Mouse (Mus musculus): ENCODE measurements around the gene Gsk3a. TPM values are rescaled to one million over a fixed set of nuclear protein-coding genes. Genes with fewer than 3 reads are reported as not detected.
A peak's percentile ranks its signal among the peaks of the same experiment; 100 is the strongest.

The Gsk3a gene
- polyA plus RNA-seq, 1 experiment from 2014 or later, result 23.4 TPM

- Histone ChIP-seq H3K27me3 (ENCODE audit: control insufficient read depth, insufficient read depth, low read length) (peaks cover 14% of the 10 kb centered on the region; the same call in 1 of the 2 replicates), H3K9ac (peak overlapping the region; percentile 32; the same call in 1 of the 2 replicates), H3K4me1 (replicated peaks; ENCODE audit: control insufficient read depth, insufficient read depth, low read length) (peaks cover 34% of the 10 kb centered on the region), H3K9me3 (ENCODE audit: control insufficient read depth, low read length) (no peaks in the 10 kb centered on the region), H3K4me3 (replicated peaks; ENCODE audit: low read length) (peak overlapping the region; percentile 21), H3K4me2 (replicated peaks) (peak overlapping the region; percentile 76), H3K36me3 (replicated peaks; ENCODE audit: control insufficient read depth, insufficient read depth) (no peaks in the 10 kb centered on the region), H3K27ac (0 out of 2 replicates have a peak overlapping the region, but pooled peaks have one; percentile 26)
- no peak for DNase-seq (ENCODE audit: low spot score)
- no peak for ATAC-seq (ENCODE audit: low FRiP score)
- under 1% methylated on average over 15 of the region's 15 CpGs for WGBS
These were observed 56.3 kb downstream of the Gsk3a start for GRCm38 (mm10) chr7:25181331-25181790.

GRCm38 (mm10) chr7:25180512-25180911 is 57.1 kb downstream of the Gsk3a start:
- Histone ChIP-seq H3K9me3 (ENCODE audit: control insufficient read depth, low read length) (no peaks in the 10 kb centered on the region), H3K27me3 (ENCODE audit: control insufficient read depth, insufficient read depth, low read length) (peaks cover 14% of the 10 kb centered on the region; the same call in 1 of the 2 replicates), H3K9ac (peak overlapping the region; percentile 80), H3K4me3 (replicated peaks; ENCODE audit: low read length) (peak overlapping the region; percentile 49), H3K36me3 (replicated peaks; ENCODE audit: control insufficient read depth, insufficient read depth) (no peaks in the 10 kb centered on the region), H3K27ac (peak overlapping the region; percentile 94), H3K4me2 (replicated peaks) (peak overlapping the region; percentile 76), H3K4me1 (replicated peaks; ENCODE audit: control insufficient read depth, insufficient read depth, low read length) (peaks cover 43% of the 10 kb centered on the region)
- ATAC-seq (ENCODE audit: low FRiP score), result no peak
- no peak for DNase-seq (ENCODE audit: low spot score)
- 2% methylated on average over 6 of the region's 6 CpGs for whole genome bisulfite sequencing

- H3K9ac ChIP-seq, result peak within 1 kb of the TSS; percentile 80
- peak within 1 kb of the TSS; percentile 94 for H3K27ac ChIP-seq
- H3K9me3 ChIP-seq (ENCODE audit: control insufficient read depth, low read length), result no peaks in the 10 kb centered on the region
- ATAC-seq (ENCODE audit: low FRiP score) (peak; percentile 92), DNase-seq (ENCODE audit: low spot score) (peak; percentile 87)
- H3K4me1 ChIP-seq (replicated peaks; ENCODE audit: control insufficient read depth, insufficient read depth, low read length), result peaks cover 50% of the 10 kb centered on the region
- H3K27me3 ChIP-seq (ENCODE audit: control insufficient read depth, insufficient read depth, low read length), result peaks cover 14% of the 10 kb centered on the region; the same call in 1 of the 2 replicates
- peak within 1 kb of the TSS; percentile 49 for H3K4me3 ChIP-seq (replicated peaks; ENCODE audit: low read length)
- no peaks in the 10 kb centered on the region for H3K36me3 ChIP-seq (replicated peaks; ENCODE audit: control insufficient read depth, insufficient read depth)
- WGBS, result under 1% methylated on average over 29 of the region's 56 CpGs
- H3K4me2 ChIP-seq (replicated peaks), result peak within 1 kb of the TSS; percentile 76
These were observed 58.0 kb downstream of the Gsk3a start, which contains the start of gene Pou2f2 for GRCm38 (mm10) chr7:25179606-25180161. Gene Pou2f2 (minus strand): TSS chr7:25179726.

GRCm38 (mm10) chr7:25178787-25179605 is 58.7 kb downstream of the Gsk3a start:
- peak overlapping the region; percentile 94 for H3K27ac ChIP-seq
- under 1% methylated on average over 51 of the region's 56 CpGs for WGBS
- peak; percentile 66 for ATAC-seq (ENCODE audit: low FRiP score)
- peak overlapping the region; percentile 76 for H3K4me2 ChIP-seq (replicated peaks)
- no peak for DNase-seq (ENCODE audit: low spot score)
- H3K9me3 ChIP-seq (ENCODE audit: control insufficient read depth, low read length), result no peaks in the 10 kb centered on the region
- H3K9ac ChIP-seq, result peak overlapping the region; percentile 80
- H3K36me3 ChIP-seq (replicated peaks; ENCODE audit: control insufficient read depth, insufficient read depth), result no peaks in the 10 kb centered on the region
- peaks cover 14% of the 10 kb centered on the region; the same call in 1 of the 2 replicates for H3K27me3 ChIP-seq (ENCODE audit: control insufficient read depth, insufficient read depth, low read length)
- peak overlapping the region; percentile 49 for H3K4me3 ChIP-seq (replicated peaks; ENCODE audit: low read length)
- H3K4me1 ChIP-seq (replicated peaks; ENCODE audit: control insufficient read depth, insufficient read depth, low read length), result peaks cover 57% of the 10 kb centered on the region

GRCm38 (mm10) chr7:25178317-25178716 is 59.3 kb downstream of the Gsk3a start:
- WGBS, result under 1% methylated on average over 17 of the region's 17 CpGs
- H3K9ac ChIP-seq, result peak overlapping the region; percentile 80
- H3K4me1 ChIP-seq (replicated peaks; ENCODE audit: control insufficient read depth, insufficient read depth, low read length), result peaks cover 64% of the 10 kb centered on the region

More at GRCm38 (mm10) chr7:25178317-25178716, 59.3 kb downstream of the Gsk3a start:
- H3K9me3 ChIP-seq (ENCODE audit: control insufficient read depth, low read length), result no peaks in the 10 kb centered on the region
- DNase-seq (ENCODE audit: low spot score) (no peak), ATAC-seq (ENCODE audit: low FRiP score) (no peak)
- peak overlapping the region; percentile 49 for H3K4me3 ChIP-seq (replicated peaks; ENCODE audit: low read length)
- peak overlapping the region; percentile 94 for H3K27ac ChIP-seq
- peaks cover 14% of the 10 kb centered on the region; the same call in 1 of the 2 replicates for H3K27me3 ChIP-seq (ENCODE audit: control insufficient read depth, insufficient read depth, low read length)
- H3K4me2 ChIP-seq (replicated peaks), result peak overlapping the region; percentile 76
- no peaks in the 10 kb centered on the region for H3K36me3 ChIP-seq (replicated peaks; ENCODE audit: control insufficient read depth, insufficient read depth)

Small RNA genes within 50 kb of the gene (microRNA-seq; reads per million reads assigned to microRNA genes)
- not detected for gene Mir7048

Other genes starting within 250 kb of the Gsk3a start
- 404 and 524 TPM in 2 replicates for gene Atp1a3, start 231.9 kb downstream of the Gsk3a start, polyA plus RNA-seq (2014; fragmentation: Nextera tagmentation; extraction: Ambion mirVana)
- 21.0 and 22.5 TPM in 2 replicates for gene Grik5, start 165.5 kb downstream of the Gsk3a start, polyA plus RNA-seq (2014; fragmentation: Nextera tagmentation; extraction: Ambion mirVana)
- gene Zfp574, start 165.3 kb downstream of the Gsk3a start, polyA plus RNA-seq (2014; fragmentation: Nextera tagmentation; extraction: Ambion mirVana), result 29.3 and 29.4 TPM in 2 replicates
- 31.8 and 32.5 TPM in 2 replicates for gene Pou2f2, start 58.1 kb downstream of the Gsk3a start, polyA plus RNA-seq (2014; fragmentation: Nextera tagmentation; extraction: Ambion mirVana)
- 13.8 and 14.9 TPM in 2 replicates for gene Dedd2, start 17.2 kb downstream of the Gsk3a start, polyA plus RNA-seq (2014; fragmentation: Nextera tagmentation; extraction: Ambion mirVana)
- gene Zfp526, start 16.4 kb downstream of the Gsk3a start, polyA plus RNA-seq (2014; fragmentation: Nextera tagmentation; extraction: Ambion mirVana), result 2.4 and 2.5 TPM in 2 replicates
- 5.7 and 6.7 TPM in 2 replicates for gene Erf, start 12.9 kb upstream of the Gsk3a start, polyA plus RNA-seq (2014; fragmentation: Nextera tagmentation; extraction: Ambion mirVana)
- gene Cic, start 29.9 kb upstream of the Gsk3a start, polyA plus RNA-seq (2014; fragmentation: Nextera tagmentation; extraction: Ambion mirVana), result 42.5 and 47.5 TPM in 2 replicates
- 523 and 576 TPM in 2 replicates for gene Pafah1b3, start 60.1 kb upstream of the Gsk3a start, polyA plus RNA-seq (2014; fragmentation: Nextera tagmentation; extraction: Ambion mirVana)
- 4.2 and 5.2 TPM in 2 replicates for gene Prr19, start 63.6 kb upstream of the Gsk3a start, polyA plus RNA-seq (2014; fragmentation: Nextera tagmentation; extraction: Ambion mirVana)
- gene Tmem145, start 68.3 kb upstream of the Gsk3a start, polyA plus RNA-seq (2014; fragmentation: Nextera tagmentation; extraction: Ambion mirVana), result 74.9 and 81.2 TPM in 2 replicates
- gene Megf8, start 79.3 kb upstream of the Gsk3a start, polyA plus RNA-seq (2014; fragmentation: Nextera tagmentation; extraction: Ambion mirVana), result 22.0 and 23.8 TPM in 2 replicates
- not detected in 2 replicates for gene Cnfn, start 131.9 kb upstream of the Gsk3a start, polyA plus RNA-seq (2014; fragmentation: Nextera tagmentation; extraction: Ambion mirVana)
- gene Lipe, start 160.9 kb upstream of the Gsk3a start, polyA plus RNA-seq (2014; fragmentation: Nextera tagmentation; extraction: Ambion mirVana), result 4.6 and 5.7 TPM in 2 replicates
- 0.67 and 0.80 TPM in 2 replicates for gene Cxcl17, start 175.0 kb upstream of the Gsk3a start, polyA plus RNA-seq (2014; fragmentation: Nextera tagmentation; extraction: Ambion mirVana)
- gene Ceacam1, start 239.8 kb upstream of the Gsk3a start, polyA plus RNA-seq (2014; fragmentation: Nextera tagmentation; extraction: Ambion mirVana), result 0.91 and 1.4 TPM in 2 replicates

All from hindbrain, embryonic 14.5 days (tissue).